Mouse (Mus musculus): ENCODE measurements around the gene Qser1.

Gene Qser1

DNA sequence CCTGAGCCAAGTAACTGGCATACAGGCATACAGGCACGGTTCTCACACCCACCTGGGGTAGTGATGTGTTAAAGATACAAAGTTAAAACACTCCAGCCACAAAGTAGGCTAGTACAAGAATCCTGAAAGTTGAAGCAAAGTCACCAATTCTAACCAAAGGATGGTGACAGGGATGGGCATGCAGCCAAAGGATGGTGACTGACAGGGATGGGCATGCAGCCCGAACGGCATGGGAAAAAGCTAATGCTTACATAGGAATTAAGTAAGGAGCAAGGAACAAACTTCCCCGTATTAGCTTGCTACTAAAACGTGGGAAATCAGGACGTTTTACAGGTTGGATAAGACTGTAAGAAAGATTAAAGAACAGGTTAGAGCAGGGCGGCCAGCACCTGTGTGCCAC, 80.3 kb downstream of the Qser1 start:
- DNase-seq (ENCODE audit: low read depth, low spot score), result no peak

DNA sequence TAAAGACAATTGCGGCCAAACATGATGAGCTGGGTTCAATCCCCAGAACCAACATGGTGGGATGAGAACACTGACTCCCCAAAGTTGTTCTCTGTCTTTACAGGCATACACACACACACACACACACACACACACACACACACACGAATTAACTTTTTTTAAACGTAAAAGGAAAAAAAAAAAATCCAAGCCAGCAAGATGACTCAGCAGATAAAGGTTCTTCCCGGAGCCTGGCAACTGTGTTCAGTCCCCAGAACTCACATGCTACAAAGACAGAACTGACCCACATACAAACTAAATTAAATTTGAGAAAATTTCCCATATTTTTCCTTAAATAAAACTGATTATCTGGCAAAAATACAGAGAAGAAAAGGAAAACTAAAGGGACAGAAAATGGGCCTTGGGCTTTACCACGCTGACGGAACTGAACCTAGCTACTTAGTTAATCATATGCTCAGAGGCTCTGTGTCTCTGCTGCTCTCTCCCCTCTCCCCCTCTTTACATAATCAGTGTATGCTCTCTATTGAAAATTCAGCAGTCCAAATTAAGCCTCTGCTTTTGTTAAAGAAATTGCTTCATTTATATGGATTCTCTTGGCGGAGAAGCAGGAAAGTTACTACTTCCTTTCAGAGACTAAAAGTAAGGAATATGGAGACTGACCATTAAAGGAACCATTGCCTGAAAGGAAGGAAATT, 83.9 kb downstream of the Qser1 start:
- DNase-seq (ENCODE audit: low read depth, low spot score), result no peak

DNA sequence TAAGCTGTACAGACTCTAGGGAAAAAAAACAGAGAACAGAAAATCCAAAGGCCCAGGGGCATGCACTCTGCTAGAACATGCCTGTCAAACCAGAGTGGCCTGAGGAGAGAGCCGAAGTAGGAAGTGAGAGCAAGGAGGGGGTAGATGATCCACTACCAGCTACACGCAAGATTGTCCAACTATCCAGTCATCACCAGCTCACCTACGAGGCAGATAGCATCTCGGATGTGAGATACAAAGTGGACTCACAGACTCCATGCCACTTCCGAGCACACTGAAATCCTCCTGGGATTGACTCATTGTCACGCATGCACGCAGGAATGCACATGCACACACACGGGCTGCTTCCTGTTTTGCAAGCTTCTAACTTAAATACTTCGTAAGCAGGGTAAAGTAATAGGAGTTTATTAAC, 84.5 kb downstream of the Qser1 start:
- no peak for DNase-seq (ENCODE audit: low read depth, low spot score)

DNA sequence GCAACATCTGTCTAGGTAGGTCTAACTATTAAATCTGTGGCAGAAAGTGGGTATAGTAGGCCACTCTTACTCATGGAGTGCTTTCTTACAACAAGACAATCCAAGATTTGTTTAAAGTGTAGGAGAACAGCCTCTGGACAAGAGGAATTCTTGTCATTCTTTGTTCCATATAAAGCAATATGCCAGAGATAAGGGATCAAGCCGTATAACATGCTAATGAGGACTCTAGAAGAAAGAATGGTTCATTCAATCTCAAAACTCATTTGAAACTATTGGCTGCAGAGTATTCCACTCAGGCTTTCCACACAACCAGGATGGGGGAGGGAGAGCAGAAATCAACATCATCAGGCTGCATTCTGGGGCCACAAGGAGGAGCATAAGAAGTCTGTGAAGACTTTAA, 89.2 kb downstream of the Qser1 start:
- no peak for DNase-seq (ENCODE audit: low read depth, low spot score)

DNA sequence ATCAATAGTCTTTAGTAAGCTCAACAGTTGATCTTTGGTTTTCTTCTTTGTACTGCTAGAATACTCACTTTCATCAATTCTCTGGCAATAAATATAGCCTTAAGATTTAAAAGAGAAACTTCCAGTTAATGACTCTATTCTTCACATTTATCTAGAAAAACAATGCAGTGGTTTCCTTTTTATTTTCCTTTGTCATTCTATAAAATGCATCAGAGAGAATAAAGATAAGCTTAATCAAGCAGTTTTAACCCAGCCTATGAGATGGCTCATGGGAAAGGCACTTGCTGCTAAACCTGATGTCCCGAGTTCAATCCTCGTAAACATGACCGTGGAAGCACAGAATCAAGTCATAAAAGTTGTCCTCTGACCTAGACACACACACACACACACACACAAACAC, 94.5 kb downstream of the Qser1 start:
- DNase-seq (ENCODE audit: low read depth, low spot score), result no peak

DNA sequence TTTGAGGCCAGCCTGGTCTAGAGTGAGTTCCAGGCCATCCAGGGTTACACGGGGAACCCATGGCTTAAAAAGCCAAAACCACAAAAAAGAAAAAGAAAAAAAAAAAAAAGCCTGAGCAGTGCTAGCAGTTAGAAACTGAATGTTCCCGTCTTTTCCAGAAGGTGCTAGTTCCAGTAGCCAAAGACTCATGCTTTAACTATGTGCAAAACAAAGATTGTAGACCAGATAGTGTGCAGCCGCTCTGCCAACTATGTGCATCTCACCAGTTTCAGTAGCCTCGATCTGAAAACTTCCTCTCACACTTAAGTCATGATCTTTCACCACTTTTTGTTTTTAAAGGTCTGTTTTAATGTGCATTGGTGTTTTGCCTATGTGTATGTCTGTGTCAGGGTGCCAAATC, 98.7 kb downstream of the Qser1 start:
- DNase-seq (ENCODE audit: low read depth, low spot score), result no peak

DNA sequence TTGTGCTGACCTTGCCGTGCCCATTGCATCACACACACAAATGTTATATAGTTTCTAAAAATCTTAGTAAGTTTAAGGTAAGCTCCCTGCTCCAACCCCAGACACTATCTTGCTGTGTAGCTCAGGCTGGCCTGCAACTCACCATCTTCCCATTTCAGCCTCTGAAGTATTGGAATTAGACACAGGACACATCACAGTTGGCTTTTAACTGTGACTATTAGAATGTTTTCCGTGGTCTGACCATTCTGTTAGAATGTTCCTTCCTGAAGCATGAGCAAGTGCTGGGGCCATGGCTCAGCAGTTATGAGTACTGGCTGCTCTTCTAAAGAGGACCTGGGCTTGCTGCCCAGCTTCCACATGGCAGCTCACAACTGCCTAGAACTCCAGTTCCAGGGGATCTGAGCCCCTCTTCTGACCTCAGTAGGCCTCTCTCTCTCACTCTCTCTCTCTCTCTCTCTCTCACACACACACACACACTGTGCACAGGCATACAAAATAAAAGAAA, 99.3 kb downstream of the Qser1 start:
- DNase-seq (ENCODE audit: low read depth, low spot score), result no peak

DNA sequence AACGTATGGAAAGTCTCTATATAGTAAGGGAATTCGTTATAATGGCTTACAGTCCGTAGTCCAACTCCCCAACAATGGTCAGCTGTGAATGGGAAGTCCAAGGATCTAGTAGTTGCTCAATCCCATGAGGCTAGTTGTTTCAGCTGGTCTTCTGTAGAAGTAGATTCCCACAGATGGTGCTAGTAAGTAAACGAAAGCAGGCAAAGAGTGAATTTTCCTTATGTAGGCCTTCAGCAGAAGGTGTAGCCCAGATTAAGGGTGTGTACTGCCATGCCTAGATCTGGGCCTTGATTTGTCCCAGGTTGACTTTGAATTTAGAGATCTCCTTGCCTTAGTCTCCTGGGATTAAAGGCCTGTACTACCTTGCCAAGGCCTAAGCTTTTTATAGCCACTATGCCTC, 100.3 kb downstream of the Qser1 start, which contains the start of gene Pin1rt1:
Gene Pin1rt1 (minus strand): TSS at position 101 of the 400 bp plus-strand sequence.
- DNase-seq (ENCODE audit: low read depth, low spot score), result no peak

DNA sequence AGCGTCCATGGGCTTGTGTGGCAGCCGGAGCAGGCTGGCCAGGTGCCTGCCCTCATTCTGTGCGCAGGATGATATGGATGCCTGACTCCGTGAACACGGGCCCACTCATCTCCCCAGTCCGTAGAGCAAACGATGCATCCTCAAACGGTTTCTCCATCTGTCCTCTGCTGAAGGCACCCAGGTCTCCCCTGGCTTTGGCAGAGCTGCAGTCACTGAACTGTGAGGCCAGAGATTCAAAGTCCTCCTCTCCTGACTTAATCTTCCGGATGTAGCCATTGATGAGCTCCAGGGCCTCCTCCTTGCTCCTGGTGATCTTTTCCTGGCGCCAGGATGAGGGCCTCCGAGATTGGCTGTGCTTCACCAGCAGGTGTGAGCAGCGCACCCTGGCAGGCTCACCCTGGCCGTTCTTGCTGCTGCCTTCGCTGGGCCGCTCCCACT, 102.3 kb downstream of the Qser1 start:
- no peak for DNase-seq (ENCODE audit: low read depth, low spot score)

DNA sequence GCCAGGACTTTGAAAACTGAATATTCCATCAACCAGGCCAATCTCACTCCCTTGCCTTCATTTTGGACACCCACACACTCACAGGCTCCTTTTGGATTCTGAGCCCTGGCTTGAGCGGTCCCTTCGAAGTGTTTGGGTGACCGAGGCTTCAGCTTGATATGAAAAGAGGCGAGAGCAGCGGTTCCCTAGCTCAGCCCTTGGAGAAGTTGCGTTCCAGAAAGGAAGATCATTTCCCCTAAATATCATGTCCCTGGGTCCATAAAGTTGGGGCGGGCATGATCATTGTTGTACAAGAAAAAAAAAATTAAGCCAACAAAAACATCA, 104.1 kb downstream of the Qser1 start:
- no peak for DNase-seq (ENCODE audit: low read depth, low spot score)

DNA sequence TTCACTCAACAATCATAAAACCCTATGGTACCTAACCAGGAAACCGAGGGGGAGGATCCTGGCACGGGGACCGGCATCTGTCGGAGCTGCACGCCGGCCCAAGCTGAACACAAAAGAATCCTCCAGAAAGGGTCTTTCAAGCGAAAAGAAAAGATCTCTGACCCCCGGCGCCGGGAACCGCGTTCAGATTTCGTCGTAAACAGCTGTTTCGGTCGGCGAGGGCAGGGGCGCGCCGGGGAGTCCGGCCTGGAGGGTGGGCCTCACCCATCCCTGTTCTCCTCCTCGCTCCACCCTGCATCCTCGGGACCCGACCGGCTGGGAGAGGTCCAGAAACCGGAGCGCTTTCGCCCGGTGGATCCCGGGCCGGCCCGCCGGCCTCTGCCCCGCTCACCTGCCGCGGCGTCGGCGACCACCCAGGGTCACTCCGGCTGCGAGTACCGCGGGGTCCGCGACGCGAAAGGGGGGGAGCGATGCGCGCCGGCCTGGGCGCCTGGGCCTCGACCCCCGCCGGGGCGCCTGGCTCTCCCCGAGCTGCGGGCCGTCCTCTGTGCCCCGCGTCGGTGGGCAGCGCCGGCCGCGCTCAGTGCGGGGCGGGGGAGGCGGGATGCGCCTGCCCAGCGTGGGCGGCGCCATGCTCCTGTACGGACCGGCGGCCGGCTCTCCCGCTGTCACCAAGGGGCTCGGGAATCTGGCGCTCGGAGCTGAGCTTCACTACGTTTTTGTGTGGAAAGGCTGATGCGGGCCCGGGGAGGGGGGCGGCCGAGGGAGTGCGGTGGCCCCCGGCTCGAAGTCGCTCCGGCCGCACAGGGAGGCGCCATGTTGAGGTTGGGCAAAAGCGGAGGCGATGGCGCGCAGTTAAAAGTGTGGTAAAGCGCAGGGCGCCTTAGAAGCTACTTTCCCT, 104.7 kb downstream of the Qser1 start, which contains the start of gene Tcp11l1:
Gene Tcp11l1 (minus strand): TSS at position 585 of the 901 bp plus-strand sequence.
- peak; percentile 20 for DNase-seq (ENCODE audit: low read depth, low spot score)

DNA sequence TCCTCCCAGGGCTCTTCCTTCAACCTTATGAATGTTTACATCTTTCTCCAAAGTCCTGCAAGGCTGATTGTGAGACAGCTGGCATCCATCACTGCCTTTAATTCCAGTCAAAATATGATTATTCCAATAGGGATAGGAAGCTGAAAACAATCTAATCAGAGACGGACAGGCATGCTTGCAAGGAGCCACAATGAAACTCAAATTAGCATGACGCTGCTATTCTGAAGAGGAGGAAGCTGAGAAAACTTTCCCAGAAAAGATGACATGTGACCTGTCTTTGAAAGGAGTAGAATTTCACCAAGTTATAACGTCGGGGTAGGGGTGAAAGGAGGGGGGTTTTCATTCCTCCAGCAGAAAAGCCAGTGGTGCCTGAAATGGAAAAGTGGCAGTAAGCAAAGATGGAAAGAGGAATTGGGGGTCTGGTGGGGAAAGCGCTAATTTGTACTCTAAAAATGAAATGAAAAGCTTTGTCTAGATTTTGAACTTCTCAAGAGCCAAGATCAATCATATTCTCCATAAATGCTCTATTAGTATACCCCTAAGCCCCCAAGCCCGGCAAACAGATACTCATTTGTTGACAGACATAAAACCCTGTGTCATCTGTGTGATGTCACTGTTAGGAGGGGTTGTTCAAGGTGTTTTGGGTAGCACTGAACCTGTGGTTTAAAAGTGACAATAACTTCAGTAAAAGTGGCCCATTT, 105.7 kb downstream of the Qser1 start:
- no peak for DNase-seq (ENCODE audit: low read depth, low spot score)

DNA sequence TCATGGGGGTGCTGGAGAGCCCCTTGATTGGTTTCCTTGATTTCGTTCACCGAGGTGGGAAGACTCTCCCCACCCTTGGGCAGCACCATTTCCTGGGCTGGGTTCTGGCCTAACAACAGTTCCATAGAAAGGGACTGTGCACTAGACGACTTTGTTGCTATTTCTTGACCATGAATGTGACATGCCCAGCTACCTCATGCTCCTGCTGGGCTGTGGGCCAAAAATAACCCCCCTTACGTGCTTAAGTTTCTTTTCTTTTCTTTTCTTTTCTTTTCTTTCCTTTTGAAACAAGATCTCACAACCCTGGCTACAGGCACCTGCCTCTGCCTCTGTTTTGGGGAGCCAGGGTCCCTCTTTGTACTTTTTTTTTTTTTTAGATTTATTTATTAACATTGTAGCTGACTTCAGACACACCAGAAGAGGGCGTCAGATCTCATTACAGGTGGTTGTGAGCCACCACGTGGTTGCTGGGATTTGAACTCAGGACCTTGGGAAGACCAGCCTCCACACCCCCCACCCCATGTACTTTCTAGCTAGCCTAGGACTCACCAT, 106.7 kb downstream of the Qser1 start:
- DNase-seq (ENCODE audit: low read depth, low spot score), result no peak
